Mouse (Mus musculus) G1E (cell line): ENCODE measurements around the gene Rnf168.

Source experiments
- CTCF ChIP-seq: IDR thresholded peaks from 2 replicates; pipeline ENCODE4 v1.5.1; 2012; ENCODE audit warnings: low read depth, low read length, inconsistent platforms, mixed read lengths
- GATA1 ChIP-seq: IDR thresholded peaks from 2 replicates; pipeline ENCODE4 v1.6.1; 2012; ENCODE audit warnings: borderline replicate concordance, low read length, inconsistent platforms, mixed read lengths
- POLR2AphosphoS5 ChIP-seq: IDR thresholded peaks from 2 replicates; pipeline ENCODE4 v1.6.1; 2012; ENCODE audit warnings: low read depth, low read length, inconsistent platforms; ENCODE audit not compliant: insufficient replicate concordance

DNA sequence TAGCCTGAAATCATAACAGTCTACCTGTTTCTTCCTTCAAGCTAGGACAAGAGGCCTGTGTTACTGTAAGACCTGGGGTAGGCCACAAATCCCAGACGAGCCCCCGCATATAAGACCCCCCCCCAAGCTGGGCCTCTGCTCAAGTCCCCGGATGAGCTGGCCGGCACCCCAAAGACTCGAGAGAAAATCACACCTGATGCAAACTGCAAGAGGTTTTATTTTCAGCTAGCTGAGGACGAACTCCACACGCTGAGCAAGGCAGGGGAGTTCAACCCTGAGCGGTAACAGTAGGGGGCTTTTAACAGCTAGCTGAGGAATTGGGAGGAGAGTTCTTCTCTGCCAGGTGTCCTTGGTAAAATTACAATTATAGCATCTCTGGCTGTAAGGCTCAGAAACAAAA is 3.0 kb downstream of the Rnf168 start:
- no peak for TF ChIP-seq CTCF
- no peak for TF ChIP-seq GATA1
- no peak for TF ChIP-seq POLR2AphosphoS5
